8 mouse cellular contexts compared by ENCODE assay signal in the genomic region with DNA sequence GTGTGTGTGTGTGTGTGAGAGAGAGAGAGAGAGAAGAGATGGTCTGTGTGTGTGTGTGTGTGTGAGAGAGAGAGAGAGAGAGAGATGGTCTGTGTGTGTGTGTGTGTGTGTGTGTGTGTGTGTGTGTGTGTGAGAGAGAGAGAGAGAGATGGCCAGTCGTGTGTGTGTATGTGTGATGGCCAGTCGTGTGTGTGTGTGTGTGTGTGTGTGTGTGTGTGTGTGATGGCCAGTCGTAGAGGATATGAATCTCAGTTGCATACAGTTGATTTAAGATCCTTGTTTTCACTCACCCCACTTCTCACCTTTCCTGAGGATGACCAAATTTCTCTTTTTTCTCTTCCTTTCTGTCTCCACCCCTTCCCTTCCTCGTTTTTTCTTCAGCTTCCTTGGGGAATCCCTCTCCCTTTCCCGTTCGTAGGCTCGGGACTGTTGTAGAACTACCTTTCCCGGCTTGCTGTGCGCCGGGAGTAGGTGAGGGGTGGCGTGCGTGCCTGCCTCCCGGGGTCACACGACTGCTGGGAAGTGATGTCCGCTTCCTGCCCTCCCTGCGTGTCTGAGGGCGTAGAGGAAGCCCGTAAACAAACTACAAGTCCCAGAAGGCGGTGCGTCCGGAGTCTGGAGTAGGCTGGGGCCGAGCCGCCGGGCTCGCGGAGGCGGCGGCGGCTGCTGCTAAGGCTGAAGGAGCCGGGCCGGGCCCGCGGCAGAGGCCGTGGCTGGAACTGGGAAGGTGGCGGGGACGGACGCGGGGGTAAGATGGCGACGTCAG. TPM values are rescaled to one million over a fixed set of nuclear protein-coding genes. Genes with fewer than 3 reads are reported as not detected.
A peak's percentile ranks its signal among the peaks of the same experiment; 100 is the strongest.
DNase-seq lines count a peak whose midpoint lies in the region; ATAC-seq lines count a peak whose summit lies in the region.

Gene Crtc2 (plus strand): TSS at position 511 of the 766 bp plus-strand sequence.

- peak; percentile 97 for ATAC-seq in hindbrain, embryonic 12.5 days (ENCODE audit: low FRiP score)

- H3K9me3 ChIP-seq in hindbrain, embryonic 12.5 days (replicated peaks): no peaks in the 10 kb centered on the region

- H3K27ac ChIP-seq in hindbrain, embryonic 12.5 days: peak within 1 kb of the TSS; percentile 90

- H3K36me3 ChIP-seq in hindbrain, embryonic 12.5 days: peaks cover 30% of the 10 kb centered on the region

- H3K4me2 ChIP-seq in hindbrain, embryonic 12.5 days (replicated peaks): peak within 1 kb of the TSS; percentile 80

- peaks cover 20% of the 10 kb centered on the region for H3K4me1 ChIP-seq in hindbrain, embryonic 12.5 days

- DNase-seq in NIH3T3 (ENCODE audit: low read depth): peak; percentile 97
- DNase-seq in cerebellum, postnatal 10 days: peak; percentile 96 to 98
- DNase-seq in frontal cortex, postnatal 10 days (ENCODE audit: low spot score in 2 of 2): peak; percentile 95 to 97
- DNase-seq in layer of hippocampus, postnatal 14 days (ENCODE audit: low spot score in 2 of 2): peak; percentile 92 to 98
- peak; percentile 95 for DNase-seq in lung, postnatal 14 days
- DNase-seq in retina, adult 2 months (ENCODE audit: low read depth, low spot score): peak; percentile 93
- DNase-seq in thymus, postnatal 36 days: peak; percentile 90 to 95

- H3K27me3 ChIP-seq in hindbrain, embryonic 12.5 days: no peaks in the 10 kb centered on the region

- peak within 1 kb of the TSS; percentile 84 for H3K4me3 ChIP-seq in hindbrain, embryonic 12.5 days

- 1% methylated on average over 40 of the region's 40 CpGs for WGBS in hindbrain, embryonic 12.5 days

- peak within 1 kb of the TSS; percentile 90 for H3K9ac ChIP-seq in hindbrain, embryonic 12.5 days

RNA-seq across cellular contexts. Expression of gene Crtc2, which starts in this region (rescaled TPM):
- 20.5 and 25.8 TPM in 2 replicates for polyA plus RNA-seq in hindbrain, embryonic 12.5 days (2016; fragmentation: Nextera tagmentation; extraction: Ambion mirVana)
- total RNA-seq in layer of hippocampus, postnatal 14 days (2021): 10 to 100 TPM; 32.4 to 33.6 TPM

Comparison
In these comparisons a context has a peak if more than half of its experiments do, and no peak if none do; other contexts are left out.
1. Peak in every context shown above with its lines: DNase-seq, ATAC-seq, H3K4me3 ChIP-seq and H3K27ac ChIP-seq.